Mouse (Mus musculus) lung, embryonic 14.5 days (tissue): Measurements from ENCODE around the gene E030025P04Rik. TPM values are rescaled to one million over a fixed set of nuclear protein-coding genes. Genes with fewer than 3 reads are reported as not detected.

Experiments used
- ATAC-seq: fragments of 200-750 bp; cut with Nextera tagmentation; 2 replicates; pipeline ENCODE4 v1.8.0; 2017; ENCODE audit warnings: mild to moderate bottlenecking, moderate TSS enrichment, moderate library complexity; ENCODE audit not compliant: insufficient read depth
- DNase-seq: peaks from one replicate; pipeline ENCODE4 v3.0.0-alpha.2; 2015
- H3K27ac ChIP-seq: fragments of 300-500 bp; sonication (generic); 2 replicates; pipeline ENCODE4 v1.5.1; 2014; ENCODE audit warnings: low read depth, mild to moderate bottlenecking, moderate library complexity
- H3K27me3 ChIP-seq: fragments of 300-500 bp; sonication (generic); 2 replicates; pipeline ENCODE4 v1.6.1; 2014; ENCODE audit warnings: low read length, control low read depth; ENCODE audit not compliant: insufficient read depth
- H3K36me3 ChIP-seq: fragments of 300-500 bp; sonication (generic); 2 replicates; pipeline ENCODE4 v1.6.1; 2014; ENCODE audit warnings: control low read depth; ENCODE audit not compliant: insufficient read depth
- H3K4me1 ChIP-seq: fragments of 300-500 bp; sonication (generic); 2 replicates; pipeline ENCODE4 v1.6.1; 2014; ENCODE audit warnings: antibody characterized with exemption, control low read depth; ENCODE audit not compliant: insufficient read depth
- H3K4me2 ChIP-seq: fragments of 300-500 bp; sonication (generic); 2 replicates; pipeline ENCODE4 v1.6.1; 2014; ENCODE audit warnings: mild to moderate bottlenecking
- H3K4me3 ChIP-seq: fragments of 300-500 bp; sonication (generic); 2 replicates; pipeline ENCODE4 v1.5.1; 2014; ENCODE audit warnings: low read depth, low read length
- H3K9ac ChIP-seq: fragments of 300-500 bp; sonication (generic); 2 replicates; pipeline ENCODE4 v1.6.1; 2014
- H3K9me3 ChIP-seq: fragments of 300-500 bp; sonication (generic); 2 replicates; pipeline ENCODE4 v1.6.1; 2016; ENCODE audit warnings: low read depth, low read length, control low read depth
- CTCF ChIP-seq: IDR thresholded peaks from 2 replicates; pipeline ENCODE4 v1.5.1; 2016; ENCODE audit warnings: antibody characterized with exemption, low read depth
- WGBS: fragments of 180-500 bp; shearing (Covaris S2); extraction: QIAGEN DNeasy Blood & Tissue Kit; methylation state at CpG from one replicate; pipeline ENCODE4 v1.1.7; 2014; 5-methylcytosine and 5-hydroxymethylcytosine counted together
- polyA plus RNA-seq: library from polyadenylated mRNA; unstranded; fragments of >200 nt; fragmentation: Nextera tagmentation; extraction: Ambion mirVana; gene quantifications from 2 replicates; pipeline ENCODE4 v1.2.1, GENCODE M21; 2014

E030025P04Rik gene
- polyA plus RNA-seq, 1 experiment from 2014 or later = not detected

DNA sequence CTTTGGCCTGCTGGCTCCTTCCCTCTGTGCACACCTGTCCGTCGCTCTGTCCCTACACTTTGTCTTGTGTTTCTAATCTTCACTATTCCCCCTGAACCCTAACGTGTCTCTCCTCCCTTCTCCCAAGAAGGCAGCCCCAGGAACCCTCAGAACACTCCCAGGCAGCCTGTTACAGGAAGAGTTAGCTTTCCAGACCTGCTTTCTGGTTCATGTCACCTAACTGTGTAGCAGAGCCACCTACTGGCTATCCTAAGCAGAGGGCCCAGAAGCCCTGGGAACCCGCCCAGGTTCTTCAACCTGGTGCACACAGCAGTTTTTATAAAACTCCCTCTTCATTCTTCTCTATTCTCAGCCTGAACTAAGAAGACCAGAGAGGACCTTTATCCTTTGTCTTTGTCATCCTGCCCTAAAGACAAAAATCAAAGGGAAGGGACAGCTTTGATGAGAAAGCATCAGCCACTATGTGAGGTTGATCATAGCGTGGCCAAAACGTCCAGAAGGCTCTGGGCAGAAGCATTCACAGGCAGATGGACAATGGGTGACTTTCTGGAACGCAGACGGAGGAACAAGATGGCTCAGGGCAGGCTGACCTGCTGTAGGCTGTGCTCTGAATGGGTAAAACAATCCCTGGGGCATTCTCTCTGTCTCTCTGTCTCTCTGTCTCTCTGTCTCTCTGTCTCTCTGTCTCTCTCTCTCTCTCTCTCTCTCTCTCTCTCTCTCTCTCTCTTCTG, 34.8 kb upstream of the E030025P04Rik start:
- no peak overlapping the region for H3K9ac ChIP-seq
- no peaks in the 10 kb centered on the region for H3K9me3 ChIP-seq
- no peaks in the 10 kb centered on the region for H3K27me3 ChIP-seq
- H3K4me3 ChIP-seq = no peak overlapping the region
- TF ChIP-seq CTCF = peak; percentile 74
- WGBS = 50% methylated on average over 8 of the region's 8 CpGs
- no peaks in the 10 kb centered on the region for H3K4me1 ChIP-seq
- DNase-seq (peak; percentile 79), ATAC-seq (no peak)
- no peak overlapping the region for H3K27ac ChIP-seq
- no peak overlapping the region for H3K4me2 ChIP-seq
- H3K36me3 ChIP-seq = no peaks in the 10 kb centered on the region

DNA sequence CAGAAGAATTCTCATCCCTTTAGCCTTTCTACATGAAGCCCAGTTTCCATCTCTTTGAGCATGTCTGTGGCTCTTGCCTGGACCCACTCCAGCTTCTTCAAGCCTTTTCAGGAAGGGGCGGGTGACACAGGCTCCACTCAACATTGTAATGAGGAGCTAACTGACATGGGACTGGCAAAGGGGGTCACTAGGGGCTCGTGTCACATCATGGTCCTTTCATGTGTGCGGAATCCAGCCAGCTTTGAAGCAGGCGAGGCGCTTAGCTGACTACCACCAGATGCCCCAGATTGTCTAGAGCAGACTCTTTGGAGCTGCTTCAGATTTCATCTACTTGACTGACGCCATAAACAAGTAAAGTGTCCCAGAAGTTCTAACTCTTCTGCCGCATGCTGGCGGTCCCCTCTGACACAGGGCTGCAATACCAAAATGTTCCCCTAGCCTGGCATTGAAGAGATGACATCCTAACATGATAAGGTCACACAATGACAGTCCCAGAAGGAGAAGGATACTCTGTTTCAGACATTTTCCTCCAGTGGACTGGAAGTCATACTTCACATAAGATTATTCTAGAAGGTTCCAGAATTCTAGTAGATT, 31.3 kb upstream of the E030025P04Rik start:
- ATAC-seq = peak; percentile 96
- H3K36me3 ChIP-seq = no peaks in the 10 kb centered on the region
- H3K4me2 ChIP-seq = no peak overlapping the region

DNA sequence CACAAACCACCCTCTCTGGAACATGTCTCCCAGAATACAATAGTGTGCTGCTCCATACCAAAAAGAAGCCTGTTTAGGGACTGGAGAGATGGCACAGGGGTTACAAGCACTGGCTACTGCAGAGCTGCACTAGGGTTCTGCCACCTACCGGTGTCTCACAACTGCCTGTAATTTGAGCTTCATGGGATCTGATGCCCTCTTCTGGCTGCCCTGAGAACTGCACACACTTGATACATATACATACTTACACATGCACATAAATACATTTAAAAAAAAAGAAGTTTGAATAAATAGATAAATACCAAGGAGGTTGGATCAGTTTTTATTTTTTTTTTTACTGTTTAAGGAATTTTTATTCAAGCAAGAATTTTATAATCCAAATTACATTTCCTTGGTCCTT, 28.1 kb upstream of the E030025P04Rik start:
- Histone ChIP-seq H3K4me2 (no peak overlapping the region), H3K9ac (no peak overlapping the region), H3K27ac (no peak overlapping the region), H3K4me3 (no peak overlapping the region), H3K27me3 (no peaks in the 10 kb centered on the region), H3K9me3 (peaks cover 4% of the 10 kb centered on the region; the same call in 1 of the 2 replicates), H3K4me1 (no peaks in the 10 kb centered on the region), H3K36me3 (no peaks in the 10 kb centered on the region)
- DNase-seq (no peak), ATAC-seq (no peak)
- TF ChIP-seq CTCF = no peak
- 88% methylated on average over 1 of the region's 1 CpGs for WGBS

More for the DNA sequence above, 31.3 kb upstream of the E030025P04Rik start:
- TF ChIP-seq CTCF = peak; percentile 51
- peak overlapping the region; percentile 42 for H3K27ac ChIP-seq
- H3K9me3 ChIP-seq = peaks cover 4% of the 10 kb centered on the region; the same call in 1 of the 2 replicates
- peak; percentile 92 for DNase-seq
- no peaks in the 10 kb centered on the region for H3K27me3 ChIP-seq
- H3K9ac ChIP-seq = no peak overlapping the region
- H3K4me3 ChIP-seq = no peak overlapping the region
- H3K4me1 ChIP-seq = no peaks in the 10 kb centered on the region
- WGBS = 54% methylated on average over 8 of the region's 8 CpGs

- H3K36me3 ChIP-seq = no peaks in the 10 kb centered on the region
- H3K27me3 ChIP-seq = no peaks in the 10 kb centered on the region
- TF ChIP-seq CTCF = no peak
- H3K27ac ChIP-seq = no peak overlapping the region
- 90% methylated on average over 6 of the region's 6 CpGs for WGBS
- ATAC-seq = no peak
- DNase-seq = no peak
- no peak overlapping the region for H3K4me2 ChIP-seq
- H3K9ac ChIP-seq = no peak overlapping the region
- no peaks in the 10 kb centered on the region for H3K4me1 ChIP-seq
- peaks cover 4% of the 10 kb centered on the region; the same call in 1 of the 2 replicates for H3K9me3 ChIP-seq
- no peak overlapping the region for H3K4me3 ChIP-seq
Measured at GRCm38 (mm10) chr11:109170771-109171170, 26.6 kb upstream of the E030025P04Rik start.

DNA sequence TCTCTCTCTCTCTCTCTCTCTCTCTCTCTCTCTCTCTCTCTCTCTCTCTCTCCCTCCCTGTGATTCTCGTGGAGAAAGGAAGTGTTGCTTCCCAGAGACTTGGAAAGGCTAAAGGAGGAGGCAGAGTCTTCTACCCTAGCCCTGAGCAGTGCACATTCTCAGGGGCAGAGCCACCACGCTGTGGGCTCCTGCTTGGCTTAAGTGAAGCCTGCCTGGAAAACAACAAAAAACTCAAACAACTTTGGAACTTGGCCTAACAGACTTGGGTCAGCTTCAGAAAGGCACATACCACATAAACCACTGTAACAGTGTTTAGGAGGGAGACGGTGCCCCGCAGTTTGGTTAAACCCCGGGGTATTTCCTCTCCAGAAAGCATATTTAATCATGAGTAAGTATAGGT, 13.5 kb upstream of the E030025P04Rik start:
- H3K4me3 ChIP-seq = no peak overlapping the region
- H3K27me3 ChIP-seq = no peaks in the 10 kb centered on the region
- 59% methylated on average over 5 of the region's 5 CpGs for WGBS
- ATAC-seq = no peak
- H3K27ac ChIP-seq = no peak overlapping the region
- H3K4me2 ChIP-seq = no peak overlapping the region
- no peak overlapping the region for H3K9ac ChIP-seq
- no peak for TF ChIP-seq CTCF
- H3K36me3 ChIP-seq = no peaks in the 10 kb centered on the region
- DNase-seq = no peak
- no peaks in the 10 kb centered on the region for H3K4me1 ChIP-seq
- no peaks in the 10 kb centered on the region for H3K9me3 ChIP-seq

- Histone ChIP-seq H3K36me3 (no peaks in the 10 kb centered on the region), H3K9ac (no peak overlapping the region), H3K9me3 (no peaks in the 10 kb centered on the region), H3K4me2 (no peak overlapping the region), H3K4me3 (no peak overlapping the region), H3K27ac (no peak overlapping the region), H3K4me1 (peaks cover 9% of the 10 kb centered on the region; the same call in 1 of the 2 replicates), H3K27me3 (no peaks in the 10 kb centered on the region)
- ATAC-seq = peak; percentile 67
- DNase-seq = peak; percentile 89
- 24% methylated on average over 7 of the region's 7 CpGs for WGBS
- no peak for TF ChIP-seq CTCF
Measured at GRCm38 (mm10) chr11:109144890-109145341, 747 bp upstream of the E030025P04Rik start.

DNA sequence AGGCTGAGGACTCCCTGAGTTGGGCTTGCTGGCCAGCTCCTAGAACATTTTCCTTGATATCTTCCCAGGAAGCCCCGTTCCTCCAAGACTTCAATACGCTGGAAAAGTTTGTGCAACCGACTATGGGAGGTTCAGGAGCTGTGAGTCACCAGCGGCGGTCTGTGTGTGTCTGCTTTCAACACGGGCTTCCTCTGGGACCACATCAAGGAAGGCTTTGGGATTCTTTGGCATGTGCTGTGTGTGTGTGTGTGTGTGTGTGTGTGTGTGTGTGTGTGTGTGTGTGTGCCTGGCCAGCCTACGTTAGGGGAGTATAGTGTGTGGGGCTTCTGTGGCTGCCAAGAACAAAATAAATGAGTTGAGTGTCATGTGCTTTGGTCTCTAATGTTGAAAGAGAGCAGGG, 17.7 kb downstream of the E030025P04Rik start:
- peak; percentile 60 for DNase-seq
- Histone ChIP-seq H3K4me2 (no peak overlapping the region), H3K9me3 (no peaks in the 10 kb centered on the region), H3K9ac (no peak overlapping the region), H3K27me3 (no peaks in the 10 kb centered on the region), H3K27ac (no peak overlapping the region), H3K4me1 (no peaks in the 10 kb centered on the region), H3K36me3 (no peaks in the 10 kb centered on the region), H3K4me3 (no peak overlapping the region)
- 47% methylated on average over 7 of the region's 7 CpGs for WGBS
- TF ChIP-seq CTCF = no peak
- ATAC-seq = peak; percentile 68
